Mouse (Mus musculus): ENCODE measurements at regions not wholly inside any gene's neighbourhood (a gene's known extent, or its start where the extent isn't known, plus 50 kb on each side); places are given as distances from the start of the nearest gene placed in this dataset.

GRCm38 (mm10) chr11:64369516-64369915 lies 65.6 kb upstream of the Hs3st3a1 start:
- no peak for DNase-seq

- DNase-seq, result no peak
Observed at GRCm38 (mm10) chr11:64335456-64335855, 99.7 kb upstream of the Hs3st3a1 start.

GRCm38 (mm10) chr11:64332406-64332805 lies 102.7 kb upstream of the Hs3st3a1 start:
- DNase-seq, result no peak

GRCm38 (mm10) chr11:64331811-64332210 lies 103.3 kb upstream of the Hs3st3a1 start:
- no peak for DNase-seq

- no peak for DNase-seq
Observed at GRCm38 (mm10) chr11:64329129-64329528, 106.0 kb upstream of the Hs3st3a1 start.

- DNase-seq, result no peak
Observed at GRCm38 (mm10) chr11:64327771-64328170, 107.4 kb upstream of the Hs3st3a1 start.

- DNase-seq, result no peak
Observed at GRCm38 (mm10) chr11:64326646-64327045, 108.5 kb upstream of the Hs3st3a1 start.

GRCm38 (mm10) chr11:64321900-64322425 lies 113.2 kb upstream of the Hs3st3a1 start:
- no peak for DNase-seq

GRCm38 (mm10) chr11:64317458-64317857 lies 117.7 kb upstream of the Hs3st3a1 start:
- no peak for DNase-seq

- no peak for DNase-seq
Observed at GRCm38 (mm10) chr11:64314997-64315396, 120.1 kb upstream of the Hs3st3a1 start.

- no peak for DNase-seq
Observed at GRCm38 (mm10) chr11:64313241-64313640, 121.9 kb upstream of the Hs3st3a1 start.

GRCm38 (mm10) chr11:64309881-64310280 lies 125.3 kb upstream of the Hs3st3a1 start:
- no peak for DNase-seq

- no peak for DNase-seq
Observed at GRCm38 (mm10) chr11:64297825-64298224, 137.3 kb upstream of the Hs3st3a1 start.

GRCm38 (mm10) chr11:64288236-64288635 lies 146.9 kb upstream of the Hs3st3a1 start:
- no peak for DNase-seq

- DNase-seq, result no peak
Observed at GRCm38 (mm10) chr11:64287499-64287898, 147.6 kb upstream of the Hs3st3a1 start.

- DNase-seq, result no peak
Observed at GRCm38 (mm10) chr11:64281781-64282180, 153.4 kb upstream of the Hs3st3a1 start.

- no peak for DNase-seq
Observed at GRCm38 (mm10) chr11:64278259-64279003, 156.7 kb upstream of the Hs3st3a1 start.

GRCm38 (mm10) chr11:64273726-64274125 lies 161.4 kb upstream of the Hs3st3a1 start:
- DNase-seq, result no peak

GRCm38 (mm10) chr11:64273214-64273613 lies 161.9 kb upstream of the Hs3st3a1 start:
- DNase-seq, result no peak

GRCm38 (mm10) chr11:64268121-64268520 lies 167.0 kb upstream of the Hs3st3a1 start:
- no peak for DNase-seq

GRCm38 (mm10) chr11:64267547-64267946 lies 167.6 kb upstream of the Hs3st3a1 start:
- DNase-seq, result peak; percentile 3

GRCm38 (mm10) chr11:64253517-64254385 lies 174.5 kb upstream of the Cox10 start:
- no peak for DNase-seq

- no peak for DNase-seq
Observed at GRCm38 (mm10) chr11:64236873-64237272, 157.6 kb upstream of the Cox10 start.

GRCm38 (mm10) chr11:64230071-64230470 lies 150.8 kb upstream of the Cox10 start:
- DNase-seq, result no peak
